Mouse (Mus musculus): ENCODE results near the gene Hdac2. TPM values are rescaled to one million over a fixed set of nuclear protein-coding genes. Genes with fewer than 3 reads are reported as not detected.

Gene Hdac2
- polyA plus RNA-seq, 1 experiment = 164 TPM

DNA sequence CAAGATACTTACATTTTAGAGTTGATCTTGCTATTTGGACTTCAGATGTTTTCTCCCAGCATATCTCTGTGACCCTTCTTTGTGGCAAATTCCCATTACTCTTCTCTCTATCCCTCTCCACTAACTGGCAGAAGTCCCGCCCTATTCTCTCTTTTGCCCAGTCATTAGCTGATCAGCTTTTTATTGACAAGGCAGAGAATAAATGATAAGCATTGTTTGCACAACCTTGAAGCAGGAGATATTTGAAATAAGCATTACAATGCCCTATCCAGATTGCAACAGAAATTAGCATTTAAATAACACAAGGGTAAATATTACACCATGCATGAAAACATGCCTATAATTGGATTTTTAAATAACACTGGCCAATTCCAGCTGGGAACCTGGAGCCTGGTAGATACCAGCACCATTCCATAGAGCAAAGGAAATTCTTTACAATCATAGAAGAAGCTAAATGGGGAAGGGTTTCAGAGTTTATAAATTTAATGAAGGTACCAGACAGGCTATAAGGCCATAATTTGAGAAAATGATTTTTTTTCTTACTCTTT is 14.7 kb upstream of the Hdac2 start:
- H3K9me3 ChIP-seq (replicated peaks; ENCODE audit: control insufficient read depth, insufficient read depth, low read length, poor library complexity, severe bottlenecking) = no peaks in the 10 kb centered on the region
- no peaks in the 10 kb centered on the region for H3K4me1 ChIP-seq (ENCODE audit: control insufficient read depth, insufficient read depth, low read length)
- H3K27ac ChIP-seq (ENCODE audit: insufficient read depth, low read length) = no peak overlapping the region
- H3K36me3 ChIP-seq (ENCODE audit: control insufficient read depth, insufficient read depth, low read length, poor library complexity, severe bottlenecking) = no peaks in the 10 kb centered on the region
- H3K27me3 ChIP-seq (ENCODE audit: control insufficient read depth, insufficient read depth, low read length, poor library complexity, severe bottlenecking) = no peaks in the 10 kb centered on the region
- H3K9ac ChIP-seq (ENCODE audit: low read depth, poor library complexity, severe bottlenecking) = no peak overlapping the region
- no peak overlapping the region for H3K4me3 ChIP-seq (ENCODE audit: low read depth, low read length)
- TF ChIP-seq EP300 (IDR thresholded peaks at IDR 0.05; ENCODE audit: insufficient read depth, low read depth, low read length) = no peak
- TF ChIP-seq POLR2A (IDR thresholded peaks at IDR 0.05; ENCODE audit: insufficient read depth, low read length) = no peak

DNA sequence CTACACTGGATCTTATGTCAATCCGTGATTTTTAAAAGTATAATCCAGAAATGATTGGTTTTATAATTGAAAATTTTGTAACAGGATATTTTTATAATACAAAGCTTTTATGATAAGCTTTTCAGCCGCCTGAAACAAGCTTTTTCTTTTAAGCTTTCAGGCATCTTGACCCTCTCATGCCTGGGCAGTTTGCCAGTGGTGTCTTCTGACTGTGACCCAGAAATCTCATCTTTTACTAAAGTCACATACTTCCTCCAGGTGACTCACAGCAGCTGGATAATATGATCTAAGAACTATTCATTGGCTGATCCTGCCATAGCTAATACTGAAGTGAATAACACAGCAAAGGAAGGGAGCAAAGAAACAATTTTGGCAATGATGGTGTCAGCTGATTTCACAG is 9.9 kb upstream of the Hdac2 start:
- H3K27ac ChIP-seq (ENCODE audit: insufficient read depth, low read length) = no peak overlapping the region

DNA sequence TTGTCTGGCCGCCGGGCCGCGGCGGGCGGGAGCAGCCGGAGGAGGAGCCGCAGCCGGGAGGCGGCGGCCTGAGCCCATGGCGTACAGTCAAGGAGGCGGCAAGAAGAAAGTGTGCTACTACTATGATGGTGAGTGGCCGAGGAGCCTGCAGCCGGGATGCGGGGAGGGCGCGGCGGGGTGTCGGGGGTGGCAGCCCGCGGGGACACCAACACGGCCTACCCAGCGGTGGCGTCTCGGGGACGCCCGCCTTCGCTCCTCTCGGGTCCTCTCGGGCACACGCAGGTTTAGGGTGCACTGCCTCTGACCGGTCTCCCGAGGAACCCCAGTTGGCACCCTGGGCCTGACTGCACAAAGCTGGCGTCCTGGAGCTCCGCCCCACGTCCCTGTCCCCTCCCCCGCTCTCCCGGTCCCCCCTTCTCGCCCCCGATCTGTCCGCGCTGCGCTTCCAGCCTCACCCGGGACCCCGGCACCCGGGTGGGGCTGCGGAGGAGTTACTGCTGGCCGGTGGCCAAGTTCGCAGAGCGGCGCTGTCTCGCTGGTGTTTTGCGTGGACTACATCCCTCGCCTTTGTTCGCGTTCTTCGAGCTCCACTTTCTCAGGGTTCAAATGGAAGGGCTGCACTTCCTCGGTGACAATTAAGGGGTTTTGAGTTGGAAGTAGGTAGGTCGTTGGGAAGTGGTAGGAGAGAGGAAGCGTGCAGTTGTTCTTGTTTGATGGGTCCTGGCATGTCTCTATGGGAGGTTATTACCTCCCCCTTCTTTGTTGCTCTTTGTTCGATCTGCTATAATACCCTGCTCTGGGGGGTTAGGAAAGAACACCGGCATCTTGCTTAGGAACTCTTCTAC is 554 bp downstream of the Hdac2 start:
- peak overlapping the region; percentile 92 for H3K9ac ChIP-seq (ENCODE audit: low read depth, poor library complexity, severe bottlenecking)
- TF ChIP-seq EP300 (IDR thresholded peaks at IDR 0.05; ENCODE audit: insufficient read depth, low read depth, low read length) = no peak
- no peak for TF ChIP-seq CTCF (IDR thresholded peaks at IDR 0.05; ENCODE audit: low read depth, low read length)
- TF ChIP-seq POLR2A (IDR thresholded peaks at IDR 0.05; ENCODE audit: insufficient read depth, low read length) = no peak
- no peak overlapping the region for H3K27ac ChIP-seq (ENCODE audit: insufficient read depth, low read length)
- no peaks in the 10 kb centered on the region for H3K36me3 ChIP-seq (ENCODE audit: control insufficient read depth, insufficient read depth, low read length, poor library complexity, severe bottlenecking)
- no peaks in the 10 kb centered on the region for H3K4me1 ChIP-seq (ENCODE audit: control insufficient read depth, insufficient read depth, low read length)
- H3K27me3 ChIP-seq (ENCODE audit: control insufficient read depth, insufficient read depth, low read length, poor library complexity, severe bottlenecking) = peaks cover 11% of the 10 kb centered on the region
- H3K9me3 ChIP-seq (replicated peaks; ENCODE audit: control insufficient read depth, insufficient read depth, low read length, poor library complexity, severe bottlenecking) = peaks cover 8% of the 10 kb centered on the region
- peak overlapping the region; percentile 98 for H3K4me3 ChIP-seq (ENCODE audit: low read depth, low read length)

More for the DNA sequence above, 9.9 kb upstream of the Hdac2 start:
- Histone ChIP-seq H3K27me3 (ENCODE audit: control insufficient read depth, insufficient read depth, low read length, poor library complexity, severe bottlenecking) (no peaks in the 10 kb centered on the region), H3K9me3 (replicated peaks; ENCODE audit: control insufficient read depth, insufficient read depth, low read length, poor library complexity, severe bottlenecking) (no peaks in the 10 kb centered on the region), H3K36me3 (ENCODE audit: control insufficient read depth, insufficient read depth, low read length, poor library complexity, severe bottlenecking) (no peaks in the 10 kb centered on the region), H3K4me1 (ENCODE audit: control insufficient read depth, insufficient read depth, low read length) (no peaks in the 10 kb centered on the region), H3K4me3 (ENCODE audit: low read depth, low read length) (no peak overlapping the region), H3K9ac (ENCODE audit: low read depth, poor library complexity, severe bottlenecking) (no peak overlapping the region)
- TF ChIP-seq POLR2A (IDR thresholded peaks at IDR 0.05; ENCODE audit: insufficient read depth, low read length) (no peak), EP300 (IDR thresholded peaks at IDR 0.05; ENCODE audit: insufficient read depth, low read depth, low read length) (no peak), CTCF (IDR thresholded peaks at IDR 0.05; ENCODE audit: low read depth, low read length) (no peak)

DNA sequence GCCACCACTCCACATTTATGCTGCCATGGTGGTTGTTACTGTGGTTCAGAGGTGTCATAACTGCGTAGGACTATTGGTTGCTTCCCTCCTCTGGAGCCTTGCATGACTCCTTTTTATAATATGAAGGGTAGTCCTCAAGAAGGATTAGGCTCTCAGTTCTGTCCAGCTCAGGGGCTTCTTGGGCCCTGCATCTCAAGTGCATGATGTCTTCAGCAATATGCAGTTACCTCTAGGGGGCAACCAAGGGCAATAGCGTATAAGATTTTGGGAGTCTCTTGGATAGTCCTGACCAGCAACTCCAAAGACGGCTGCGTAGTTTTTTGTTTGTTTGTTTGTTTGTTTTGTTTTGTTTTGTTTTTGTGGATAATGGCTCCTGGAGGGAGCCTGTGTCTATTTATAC is 7.5 kb downstream of the Hdac2 start:
- Histone ChIP-seq H3K9me3 (replicated peaks; ENCODE audit: control insufficient read depth, insufficient read depth, low read length, poor library complexity, severe bottlenecking) (0 out of 2 replicates have a peak, but pooled peaks cover 4% of the 10 kb centered on the region), H3K4me1 (ENCODE audit: control insufficient read depth, insufficient read depth, low read length) (no peaks in the 10 kb centered on the region), H3K27me3 (ENCODE audit: control insufficient read depth, insufficient read depth, low read length, poor library complexity, severe bottlenecking) (no peaks in the 10 kb centered on the region), H3K36me3 (ENCODE audit: control insufficient read depth, insufficient read depth, low read length, poor library complexity, severe bottlenecking) (peaks cover under 1% of the 10 kb centered on the region; the same call in 1 of the 2 replicates), H3K4me3 (ENCODE audit: low read depth, low read length) (no peak overlapping the region), H3K27ac (ENCODE audit: insufficient read depth, low read length) (no peak overlapping the region), H3K9ac (ENCODE audit: low read depth, poor library complexity, severe bottlenecking) (no peak overlapping the region)
- no peak for TF ChIP-seq POLR2A (IDR thresholded peaks at IDR 0.05; ENCODE audit: insufficient read depth, low read length)
- TF ChIP-seq EP300 (IDR thresholded peaks at IDR 0.05; ENCODE audit: insufficient read depth, low read depth, low read length) = no peak
- no peak for TF ChIP-seq CTCF (IDR thresholded peaks at IDR 0.05; ENCODE audit: low read depth, low read length)

DNA sequence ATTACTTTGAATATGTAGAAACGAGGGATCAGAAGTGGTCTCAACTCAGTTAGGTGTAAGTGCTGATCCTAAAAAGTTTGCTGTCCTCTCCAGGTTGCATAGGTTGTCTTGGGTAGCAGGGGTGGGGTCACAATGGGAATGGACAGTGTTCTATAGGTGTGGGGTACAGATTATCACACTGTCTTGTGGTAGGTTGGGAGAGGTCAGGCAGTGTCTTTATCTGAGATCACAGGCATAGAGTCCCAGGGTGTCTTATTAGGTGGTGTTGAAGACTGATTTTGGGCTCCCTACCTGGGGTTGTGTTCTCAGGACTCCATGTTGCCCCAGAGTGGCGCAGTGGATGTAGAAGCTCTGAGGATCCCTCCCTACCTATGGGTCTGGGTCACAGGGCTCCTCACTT is 17.8 kb downstream of the Hdac2 start:
- H3K36me3 ChIP-seq (ENCODE audit: control insufficient read depth, insufficient read depth, low read length, poor library complexity, severe bottlenecking) = peaks cover 51% of the 10 kb centered on the region
- H3K27me3 ChIP-seq (ENCODE audit: control insufficient read depth, insufficient read depth, low read length, poor library complexity, severe bottlenecking) = no peaks in the 10 kb centered on the region
- no peak overlapping the region for H3K4me3 ChIP-seq (ENCODE audit: low read depth, low read length)
- H3K4me1 ChIP-seq (ENCODE audit: control insufficient read depth, insufficient read depth, low read length) = no peaks in the 10 kb centered on the region
- TF ChIP-seq POLR2A (IDR thresholded peaks at IDR 0.05; ENCODE audit: insufficient read depth, low read length) (no peak), CTCF (IDR thresholded peaks at IDR 0.05; ENCODE audit: low read depth, low read length) (no peak), EP300 (IDR thresholded peaks at IDR 0.05; ENCODE audit: insufficient read depth, low read depth, low read length) (no peak)
- 0 out of 2 replicates have a peak, but pooled peaks cover 3% of the 10 kb centered on the region for H3K9me3 ChIP-seq (replicated peaks; ENCODE audit: control insufficient read depth, insufficient read depth, low read length, poor library complexity, severe bottlenecking)
- H3K9ac ChIP-seq (ENCODE audit: low read depth, poor library complexity, severe bottlenecking) = no peak overlapping the region
- H3K27ac ChIP-seq (ENCODE audit: insufficient read depth, low read length) = no peak overlapping the region

DNA sequence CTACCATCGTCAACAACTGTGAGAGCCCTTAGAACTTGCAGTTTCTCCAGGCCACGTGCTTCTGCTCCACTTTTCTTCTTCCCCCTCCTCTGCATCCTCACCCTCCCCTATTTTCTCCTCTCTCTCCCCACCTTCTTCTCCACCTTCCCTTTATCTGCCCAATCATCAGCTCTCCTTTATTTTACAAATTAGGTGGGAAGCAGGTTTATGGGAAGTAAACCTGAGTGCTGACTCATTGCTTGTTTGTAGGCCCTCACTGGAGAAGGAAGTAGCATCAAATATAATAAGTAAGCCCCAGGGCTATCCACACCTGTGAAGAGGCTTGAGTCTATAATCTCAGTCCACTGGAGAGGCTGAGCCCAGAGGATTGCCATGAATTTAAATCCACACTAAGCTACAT is 26.5 kb downstream of the Hdac2 start:
- Histone ChIP-seq H3K9me3 (replicated peaks; ENCODE audit: control insufficient read depth, insufficient read depth, low read length, poor library complexity, severe bottlenecking) (peaks cover 15% of the 10 kb centered on the region), H3K27ac (ENCODE audit: insufficient read depth, low read length) (no peak overlapping the region), H3K27me3 (ENCODE audit: control insufficient read depth, insufficient read depth, low read length, poor library complexity, severe bottlenecking) (no peaks in the 10 kb centered on the region), H3K36me3 (ENCODE audit: control insufficient read depth, insufficient read depth, low read length, poor library complexity, severe bottlenecking) (peaks cover 46% of the 10 kb centered on the region), H3K9ac (ENCODE audit: low read depth, poor library complexity, severe bottlenecking) (no peak overlapping the region), H3K4me3 (ENCODE audit: low read depth, low read length) (no peak overlapping the region), H3K4me1 (ENCODE audit: control insufficient read depth, insufficient read depth, low read length) (peaks cover 4% of the 10 kb centered on the region)
- TF ChIP-seq POLR2A (IDR thresholded peaks at IDR 0.05; ENCODE audit: insufficient read depth, low read length) (no peak), EP300 (IDR thresholded peaks at IDR 0.05; ENCODE audit: insufficient read depth, low read depth, low read length) (no peak), CTCF (IDR thresholded peaks at IDR 0.05; ENCODE audit: low read depth, low read length) (no peak)
